Mouse (Mus musculus) ES-E14 (cell line): Measurements from ENCODE around the gene Dhrs7.

Experiments used
- HCFC1 ChIP-seq: IDR thresholded peaks from 2 replicates; pipeline ENCODE4 v1.6.1; 2012; ENCODE audit warnings: low read length, inconsistent platforms, borderline replicate concordance; ENCODE audit not compliant: insufficient read depth
- MAFK ChIP-seq: IDR thresholded peaks from 2 replicates; pipeline ENCODE4 v1.6.1; 2014; ENCODE audit warnings: mild to moderate bottlenecking, low read depth, low read length, inconsistent platforms; ENCODE audit not compliant: insufficient read depth
- ZNF384 ChIP-seq: IDR thresholded peaks from 2 replicates; pipeline ENCODE4 v1.6.1; 2012; ENCODE audit warnings: low read depth, low read length, inconsistent platforms

DNA sequence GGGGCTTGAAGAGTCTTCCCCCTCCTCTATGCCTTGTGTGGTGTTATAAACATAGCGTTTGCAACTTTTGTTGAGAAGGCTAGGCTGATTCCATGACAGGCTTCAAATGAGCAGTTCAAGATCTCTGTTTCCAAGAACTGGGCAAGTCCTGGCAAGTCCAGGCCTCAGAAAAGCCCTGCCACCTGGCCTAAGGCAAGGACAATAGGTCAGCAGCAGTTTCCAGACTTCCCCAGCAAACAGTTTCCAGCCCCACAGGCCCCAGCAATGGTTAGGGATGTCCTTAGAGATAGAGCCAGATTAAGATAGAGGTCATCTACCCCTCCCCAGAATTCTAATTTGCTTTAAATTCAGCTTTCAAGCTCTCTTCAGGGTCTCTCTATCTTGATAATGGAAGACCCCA is 17.2 kb upstream of the Dhrs7 start:
- TF ChIP-seq ZNF384, result no peak
- TF ChIP-seq HCFC1, result no peak
- TF ChIP-seq MAFK, result no peak
